Mouse (Mus musculus): ENCODE data around the gene Wscd2.

Gene Wscd2

GRCm38 (mm10) chr5:113611131-113611530, 121.0 kb downstream of the Wscd2 start:
- DNase-seq (ENCODE audit: low read depth, low spot score): no peak

GRCm38 (mm10) chr5:113611771-113612233, 121.7 kb downstream of the Wscd2 start:
- DNase-seq (ENCODE audit: low read depth, low spot score): no peak

GRCm38 (mm10) chr5:113618716-113619115, 128.6 kb downstream of the Wscd2 start:
- no peak for DNase-seq (ENCODE audit: low read depth, low spot score)

- no peak for DNase-seq (ENCODE audit: low read depth, low spot score)
These were observed 129.0 kb downstream of the Wscd2 start for GRCm38 (mm10) chr5:113619151-113619550.

GRCm38 (mm10) chr5:113620130-113620716, 130.1 kb downstream of the Wscd2 start:
- no peak for DNase-seq (ENCODE audit: low read depth, low spot score)

- DNase-seq (ENCODE audit: low read depth, low spot score): no peak
These were observed 130.9 kb downstream of the Wscd2 start for GRCm38 (mm10) chr5:113620999-113621398.

- no peak for DNase-seq (ENCODE audit: low read depth, low spot score)
These were observed 132.9 kb downstream of the Wscd2 start for GRCm38 (mm10) chr5:113623052-113623451.

- no peak for DNase-seq (ENCODE audit: low read depth, low spot score)
These were observed 134.9 kb downstream of the Wscd2 start for GRCm38 (mm10) chr5:113625068-113625467.

- DNase-seq (ENCODE audit: low read depth, low spot score): no peak
These were observed 136.2 kb downstream of the Wscd2 start for GRCm38 (mm10) chr5:113626352-113626751.

- no peak for DNase-seq (ENCODE audit: low read depth, low spot score)
These were observed 136.9 kb downstream of the Wscd2 start for GRCm38 (mm10) chr5:113626991-113627390.

- no peak for DNase-seq (ENCODE audit: low read depth, low spot score)
These were observed 137.8 kb downstream of the Wscd2 start for GRCm38 (mm10) chr5:113627820-113628437.

GRCm38 (mm10) chr5:113629248-113629647, 139.1 kb downstream of the Wscd2 start:
- no peak for DNase-seq (ENCODE audit: low read depth, low spot score)

GRCm38 (mm10) chr5:113630116-113630515, 140.0 kb downstream of the Wscd2 start:
- no peak for DNase-seq (ENCODE audit: low read depth, low spot score)

- DNase-seq (ENCODE audit: low read depth, low spot score): no peak
These were observed 143.0 kb downstream of the Wscd2 start for GRCm38 (mm10) chr5:113633037-113633714.

- no peak for DNase-seq (ENCODE audit: low read depth, low spot score)
These were observed 144.0 kb downstream of the Wscd2 start for GRCm38 (mm10) chr5:113634024-113634651.

- no peak for DNase-seq (ENCODE audit: low read depth, low spot score)
These were observed 144.9 kb downstream of the Wscd2 start for GRCm38 (mm10) chr5:113634887-113635610.

GRCm38 (mm10) chr5:113635861-113636565, 145.9 kb downstream of the Wscd2 start:
- DNase-seq (ENCODE audit: low read depth, low spot score): no peak

- DNase-seq (ENCODE audit: low read depth, low spot score): no peak
These were observed 147.5 kb downstream of the Wscd2 start for GRCm38 (mm10) chr5:113637631-113638030.

GRCm38 (mm10) chr5:113638055-113638454, 147.9 kb downstream of the Wscd2 start:
- DNase-seq (ENCODE audit: low read depth, low spot score): no peak

GRCm38 (mm10) chr5:113639126-113639525, 149.0 kb downstream of the Wscd2 start:
- DNase-seq (ENCODE audit: low read depth, low spot score): no peak
